Mouse (Mus musculus) testis, postnatal 10 days (tissue): ENCODE measurements around the gene Cyp2s1.
"Not testable (repeated sequence)": the region's sequence is repeated elsewhere in the genome, so short reads cannot be mapped to it uniquely, and the experiment has no call there.

Experiments used
- DNase-seq: peaks from one replicate; pipeline ENCODE4 v3.0.0; 2021; ENCODE audit warnings: low spot score

The Cyp2s1 gene

DNA sequence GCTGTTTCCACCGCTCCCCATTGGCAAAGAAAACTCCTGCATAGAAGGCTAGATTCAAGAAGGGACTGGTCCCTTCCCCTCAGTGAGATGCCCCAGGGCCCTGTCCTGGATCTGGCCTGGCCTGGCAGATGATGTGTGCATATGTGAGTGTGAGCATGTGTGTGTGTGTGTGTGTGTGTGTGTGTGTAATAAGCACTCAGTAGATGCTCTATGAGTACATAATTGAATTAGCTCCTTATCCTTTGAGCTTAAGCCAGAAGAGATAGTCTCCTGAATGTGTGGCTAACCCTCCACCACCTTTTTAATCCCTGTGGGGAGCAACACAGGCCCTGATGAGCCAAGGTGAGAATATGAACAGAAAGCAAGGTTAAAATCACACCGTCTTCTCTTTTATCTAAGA is 5.0 kb downstream of the Cyp2s1 start:
- DNase-seq, result no peak

DNA sequence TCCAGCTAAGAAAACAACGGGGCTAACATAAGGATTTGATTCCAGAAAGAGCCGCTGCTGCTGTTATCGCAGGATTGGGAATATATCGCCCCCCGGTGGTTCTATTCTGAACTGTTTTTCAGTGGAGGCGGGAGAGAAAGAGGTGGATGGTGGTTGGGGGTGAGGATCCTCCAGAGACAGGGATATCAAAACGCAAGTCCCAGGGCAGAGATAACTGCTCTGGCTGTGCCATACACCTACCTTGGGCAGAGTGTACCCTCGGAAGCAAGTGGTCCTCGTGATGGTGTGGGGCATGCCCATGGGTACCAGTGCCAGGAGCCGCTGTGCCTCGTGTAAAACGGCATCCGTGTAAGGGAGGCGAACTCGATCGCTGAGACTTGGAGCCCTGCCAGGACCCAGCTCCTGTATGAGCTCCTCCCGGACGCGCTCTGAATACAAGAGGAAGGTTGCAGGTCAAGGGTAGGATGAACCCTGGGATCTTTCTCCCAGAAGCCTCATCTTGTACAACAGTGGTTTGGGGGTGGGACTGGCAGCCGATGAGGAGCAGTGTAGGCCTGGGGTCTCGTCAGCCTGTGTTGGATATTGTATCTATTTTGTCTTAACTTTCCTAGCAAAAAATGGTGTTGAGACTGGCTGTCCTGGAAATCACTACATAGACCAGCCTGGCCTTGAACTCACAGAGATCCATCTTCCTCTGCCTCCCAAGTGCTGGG is 10.9 kb downstream of the Cyp2s1 start:
- DNase-seq, result peak; percentile 88

DNA sequence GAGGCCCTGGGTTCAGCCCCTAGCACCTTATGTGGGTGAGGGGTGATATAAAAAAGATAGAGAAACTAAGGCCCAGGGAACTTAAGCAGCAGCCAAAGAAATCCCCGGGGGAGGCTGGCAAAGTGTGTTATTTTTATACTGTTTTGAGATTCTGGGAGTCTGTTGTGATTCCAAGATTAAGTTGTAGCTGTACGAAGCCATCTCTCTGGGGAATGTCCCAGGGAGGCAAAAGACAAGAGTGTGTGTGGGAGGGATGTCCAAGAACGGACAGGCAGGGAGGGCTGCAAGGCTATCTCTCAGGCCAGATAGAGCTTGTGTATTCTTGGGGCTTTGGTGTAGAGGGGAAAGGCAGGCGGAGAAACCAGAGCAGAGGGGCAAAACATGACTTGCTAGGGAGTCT is 11.9 kb downstream of the Cyp2s1 start:
- DNase-seq, result peak; percentile 52

DNA sequence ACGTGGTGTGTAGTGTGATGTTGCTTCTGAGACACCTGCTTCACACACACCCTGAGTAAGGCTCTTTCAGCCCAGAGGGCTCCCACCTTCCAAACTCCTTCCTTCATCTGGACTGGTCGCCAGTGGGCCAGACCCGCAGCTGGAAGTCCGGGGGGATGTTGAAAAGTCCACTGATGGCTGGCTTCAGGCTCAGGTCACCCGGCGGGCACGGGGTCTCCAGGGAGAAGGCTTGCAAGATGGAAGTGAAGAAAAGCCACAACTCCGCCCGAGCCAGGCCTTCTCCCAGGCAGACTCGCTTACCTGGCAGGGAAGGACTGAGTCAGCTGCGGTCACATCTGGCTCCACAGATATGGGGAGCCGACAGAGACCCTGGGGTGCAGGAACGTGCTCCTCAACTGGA is 13.3 kb downstream of the Cyp2s1 start:
- peak; percentile 53 for DNase-seq

DNA sequence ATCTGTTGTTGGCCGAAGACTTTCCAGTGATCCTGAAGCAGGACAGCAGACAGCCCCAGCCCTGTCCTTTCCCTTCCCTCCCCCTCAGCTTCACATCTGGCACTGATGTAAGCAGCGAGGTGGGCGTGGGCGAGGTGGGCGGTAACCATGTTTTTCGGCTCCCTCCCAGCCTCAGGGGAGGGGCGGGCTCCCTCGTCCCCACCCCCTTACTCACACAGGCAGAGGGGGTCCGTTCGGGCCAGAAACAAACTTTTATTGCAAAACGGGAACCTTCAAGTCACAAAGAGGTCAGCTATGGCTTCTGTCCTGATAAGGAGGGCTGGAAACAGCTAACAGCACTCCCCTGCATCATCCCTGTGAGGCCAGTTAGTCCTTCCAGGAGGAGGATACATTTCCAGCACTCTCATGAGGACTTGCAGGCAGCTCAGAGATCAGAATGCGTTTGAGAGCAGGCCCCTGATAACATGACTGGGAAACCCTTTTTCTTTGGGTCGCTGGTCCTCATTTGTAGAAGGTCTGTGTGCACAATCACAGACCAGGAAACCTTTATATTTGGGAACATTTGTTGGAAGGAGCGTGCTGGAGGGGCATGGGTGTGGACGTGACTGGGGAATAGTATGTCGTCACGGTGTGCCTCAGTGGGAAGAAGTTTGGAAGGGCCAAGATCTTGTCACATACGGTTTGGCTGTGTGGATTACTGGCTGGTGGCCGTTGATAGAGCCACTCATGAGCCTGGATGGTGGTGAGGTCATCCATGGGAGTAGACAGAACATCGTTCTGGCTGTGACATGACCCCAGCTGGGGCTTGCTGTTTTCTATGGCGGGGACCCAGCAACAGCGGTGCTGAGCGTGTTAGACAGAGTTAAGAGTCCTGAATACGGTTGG is 14.2 kb downstream of the Cyp2s1 start:
- DNase-seq, result peak; percentile 93

DNA sequence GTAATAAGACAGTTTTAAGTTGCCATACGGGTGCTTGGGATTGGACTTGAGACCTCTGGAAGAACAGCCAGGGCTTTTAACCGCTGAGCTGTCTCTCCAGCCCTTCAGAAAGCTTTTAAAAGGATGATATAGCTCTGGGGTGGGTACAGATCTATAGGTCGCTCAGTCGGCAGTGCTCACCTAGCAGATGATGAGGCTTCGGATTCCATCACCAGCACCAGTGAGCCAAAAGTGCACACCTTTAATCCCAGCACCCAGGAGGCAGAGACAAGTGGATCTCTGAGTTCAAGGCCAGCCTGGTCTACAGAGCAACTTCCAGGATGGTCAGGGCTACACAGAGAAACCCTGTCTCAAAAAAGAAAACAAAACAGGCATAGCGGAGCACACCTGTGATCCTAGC is 15.7 kb downstream of the Cyp2s1 start:
- DNase-seq, result no peak

DNA sequence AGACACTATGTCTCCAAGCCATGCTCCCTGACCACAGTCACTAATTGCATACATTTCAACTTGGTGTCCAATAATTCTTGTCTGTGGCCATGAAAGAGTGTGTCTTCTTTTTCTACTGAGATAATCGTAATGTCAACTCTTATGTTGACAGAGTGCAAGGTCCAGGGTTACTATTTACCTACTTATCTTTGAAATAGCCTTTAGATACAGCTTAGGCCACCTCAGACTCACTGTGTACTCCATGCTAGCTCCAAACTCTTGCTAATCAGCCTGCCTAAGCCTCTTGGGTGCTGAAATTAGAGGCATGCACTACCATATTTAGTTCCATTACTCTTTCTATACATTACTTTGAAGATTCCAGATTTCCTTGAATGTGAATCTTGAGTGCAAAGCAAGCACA is 17.3 kb downstream of the Cyp2s1 start:
- no peak for DNase-seq

DNA sequence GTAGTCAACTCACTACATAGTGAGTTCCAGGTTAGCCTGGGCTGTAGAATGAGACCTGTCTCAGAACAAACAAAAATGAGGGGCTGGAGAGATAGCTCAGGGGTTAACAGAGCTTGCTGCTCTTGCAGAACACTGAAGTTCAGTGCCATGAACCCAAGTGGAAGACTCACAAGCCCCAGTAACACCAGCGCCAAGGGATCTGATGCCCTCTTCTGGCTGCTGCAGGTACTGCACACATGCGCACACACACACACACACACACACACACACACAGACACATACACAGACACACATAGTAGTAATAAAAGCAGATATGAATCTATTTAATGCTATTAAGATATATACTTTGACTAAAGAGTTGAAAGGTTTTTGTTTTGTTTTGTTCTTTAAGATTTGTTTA is 18.2 kb downstream of the Cyp2s1 start:
- DNase-seq, result no peak

DNA sequence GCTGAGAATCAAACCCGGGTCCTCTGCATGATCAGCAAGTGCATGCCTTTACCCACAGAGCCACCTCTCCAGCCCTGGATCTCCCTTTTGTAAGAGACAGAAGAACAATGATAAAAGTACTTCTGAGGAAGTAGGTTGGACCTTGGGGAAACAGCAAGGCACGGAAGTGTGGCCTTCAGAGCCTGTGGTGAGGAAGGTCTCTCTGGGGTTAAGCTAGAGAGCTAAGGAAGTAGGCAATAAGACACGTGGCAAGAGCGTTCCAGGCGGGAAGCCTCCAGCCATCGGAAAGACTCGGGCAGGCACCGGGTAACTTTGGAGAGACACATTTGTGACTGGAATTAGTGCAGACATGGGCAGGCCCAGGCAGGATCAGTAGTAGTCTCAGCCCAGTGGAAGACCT is 21.9 kb downstream of the Cyp2s1 start:
- DNase-seq, result no peak

DNA sequence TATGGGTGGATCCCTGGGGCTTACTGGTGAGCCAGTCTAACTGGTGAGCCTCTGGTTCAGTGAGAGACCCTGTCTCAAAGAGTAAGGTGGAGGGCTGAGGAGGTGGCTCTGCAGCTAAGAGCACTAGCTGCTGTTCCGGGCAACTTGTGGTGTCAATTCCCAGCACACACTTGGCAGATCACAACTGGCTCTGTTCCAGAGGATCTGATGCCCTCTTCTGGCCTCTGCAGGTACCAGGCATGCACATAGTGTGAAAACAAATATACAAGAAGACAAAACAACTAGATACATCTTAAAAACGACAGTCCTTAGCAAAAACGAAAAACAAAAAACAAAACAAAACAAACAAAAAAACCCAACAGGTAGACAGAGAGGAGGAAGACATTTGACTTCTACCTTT is 23.0 kb downstream of the Cyp2s1 start:
- peak; percentile 69 for DNase-seq

DNA sequence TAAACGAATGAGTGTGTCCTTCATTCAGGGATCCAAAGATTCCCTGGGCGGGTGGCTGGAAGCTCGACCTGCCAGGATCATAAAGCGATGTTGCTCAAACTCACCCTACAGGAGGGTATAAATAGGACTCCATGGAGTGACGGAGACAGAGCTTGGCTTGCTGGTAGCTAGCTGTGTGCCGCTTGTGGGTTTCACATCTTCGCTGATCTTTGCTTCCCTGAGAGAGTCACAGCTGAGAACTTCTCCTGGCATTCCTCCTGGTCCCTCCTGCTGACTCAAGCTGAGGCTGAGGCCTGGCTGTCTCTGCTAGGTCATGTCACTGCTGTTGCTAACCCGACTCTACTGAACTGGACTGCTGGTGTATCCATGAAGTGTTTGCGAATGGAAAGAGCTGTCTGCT is 23.7 kb downstream of the Cyp2s1 start:
- DNase-seq, result not testable (repeated sequence)

DNA sequence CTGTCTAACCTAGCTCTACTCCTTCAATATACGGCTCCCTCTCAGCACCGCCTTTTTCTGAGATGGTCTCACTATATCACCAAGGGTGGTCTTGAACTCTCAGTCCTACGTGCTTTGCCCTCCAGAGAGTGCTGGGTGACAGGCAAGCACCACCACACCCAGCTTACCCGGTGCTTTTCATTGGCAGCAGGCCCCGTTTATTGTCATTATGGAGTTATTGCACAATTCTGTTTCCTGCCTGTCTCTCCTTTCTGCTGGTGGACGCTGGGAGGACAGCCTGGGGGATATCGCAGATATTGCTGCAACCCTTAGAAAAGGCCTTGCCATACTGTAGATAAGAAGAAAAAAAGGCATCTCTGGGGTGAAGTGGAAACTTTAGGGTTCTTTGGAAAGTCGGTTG is 26.1 kb downstream of the Cyp2s1 start:
- DNase-seq, result no peak

DNA sequence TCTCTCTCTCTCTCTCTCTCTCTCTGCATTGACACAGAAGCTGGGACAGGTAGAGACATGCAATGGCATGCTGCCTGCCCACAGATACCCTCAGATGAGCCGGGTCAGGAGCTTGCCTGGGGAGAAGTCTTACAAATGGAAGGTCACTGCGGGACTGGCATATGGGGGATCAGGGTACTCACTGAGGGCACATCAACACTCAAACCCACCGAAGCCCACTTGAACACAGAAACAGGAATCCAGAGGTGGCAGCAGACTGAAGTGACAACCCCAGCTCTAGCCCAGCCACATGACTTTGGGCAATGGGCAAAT is 27.6 kb downstream of the Cyp2s1 start:
- DNase-seq, result no peak

DNA sequence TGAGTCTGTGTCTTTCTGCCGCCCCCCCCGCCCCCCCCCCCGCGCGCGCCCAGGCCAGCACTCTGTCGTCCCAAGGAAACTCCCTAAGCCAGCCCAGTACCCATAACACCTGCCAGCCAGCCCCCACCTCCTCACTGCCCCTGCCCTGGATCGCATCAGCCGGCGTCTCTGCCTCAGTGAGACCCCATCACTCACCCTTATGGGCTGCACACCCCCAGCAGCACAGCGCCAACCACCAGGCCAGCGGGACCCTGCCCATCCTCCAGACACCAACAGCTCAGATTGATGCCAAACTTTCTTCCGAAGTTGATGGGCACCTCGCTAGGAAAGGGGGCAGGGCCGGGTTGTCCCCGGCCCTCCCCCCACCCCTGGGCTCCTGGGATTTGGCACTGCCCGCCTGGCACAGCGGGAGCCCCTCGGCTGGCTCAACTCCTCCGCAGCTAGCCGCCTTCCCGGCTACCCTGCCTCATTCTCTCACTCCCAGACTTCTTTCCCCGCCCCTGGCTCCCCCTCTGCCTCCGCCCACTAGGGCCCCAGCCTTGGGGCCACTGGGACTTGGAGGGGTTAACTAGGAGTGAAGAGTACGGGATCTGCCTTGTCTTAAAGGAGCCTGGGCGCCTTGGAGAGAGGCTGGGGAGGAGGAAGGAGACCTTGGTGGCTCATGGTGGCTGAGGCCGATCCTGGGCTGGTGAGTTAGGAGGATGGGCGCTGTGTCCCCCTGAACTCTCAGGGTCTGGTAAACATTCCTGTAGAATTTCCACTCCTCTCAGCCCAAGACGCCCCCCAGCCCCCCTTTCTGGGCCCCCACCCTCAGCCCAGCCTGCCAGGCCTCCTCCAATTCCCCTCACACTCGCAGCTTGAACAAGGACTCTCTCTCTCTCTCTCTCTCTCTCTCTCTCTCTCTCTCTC is 28.2 kb downstream of the Cyp2s1 start, which contains the start of gene Axl:
Gene Axl, minus strand, starts transcription at position 486 of the 909 bp plus-strand sequence.
- DNase-seq, result peak; percentile 89

DNA sequence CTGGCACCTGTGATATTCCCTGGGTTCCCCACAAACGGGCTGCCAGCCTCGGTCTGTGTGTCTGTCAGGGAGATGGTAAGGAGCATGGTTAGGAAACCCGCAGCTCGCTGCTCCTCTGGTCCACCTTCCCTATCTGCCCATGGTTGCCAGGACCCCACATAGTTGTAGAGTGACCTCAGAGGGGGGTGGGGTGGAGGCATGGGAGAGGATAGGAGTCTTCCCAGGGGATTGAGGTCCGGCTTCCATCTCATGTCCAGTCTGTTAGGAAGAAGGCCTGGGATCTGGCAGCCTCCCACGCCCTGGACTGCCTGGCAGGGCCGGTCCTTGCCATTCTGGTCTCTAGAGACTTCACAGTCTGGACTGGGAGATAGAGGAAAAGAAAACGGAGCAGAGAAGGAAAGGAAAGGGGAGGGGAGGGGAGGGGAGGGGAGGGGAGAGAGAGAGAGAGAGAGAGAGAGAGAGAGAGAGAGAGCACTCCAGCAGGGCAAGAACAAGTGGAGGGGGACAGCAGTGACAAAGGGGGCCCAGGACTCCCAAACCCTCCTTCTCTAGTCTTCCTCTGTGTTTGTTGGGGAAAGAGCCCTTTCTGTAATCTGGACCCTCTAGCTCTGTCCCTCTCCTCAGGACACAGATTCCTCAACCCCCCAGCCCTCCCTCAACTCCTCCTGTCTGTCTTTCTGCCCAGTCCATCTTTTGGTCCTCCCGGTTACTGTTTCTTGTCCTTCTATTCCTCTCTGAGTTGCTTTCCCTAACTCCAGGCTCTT is 29.1 kb downstream of the Cyp2s1 start:
- peak; percentile 67 for DNase-seq

DNA sequence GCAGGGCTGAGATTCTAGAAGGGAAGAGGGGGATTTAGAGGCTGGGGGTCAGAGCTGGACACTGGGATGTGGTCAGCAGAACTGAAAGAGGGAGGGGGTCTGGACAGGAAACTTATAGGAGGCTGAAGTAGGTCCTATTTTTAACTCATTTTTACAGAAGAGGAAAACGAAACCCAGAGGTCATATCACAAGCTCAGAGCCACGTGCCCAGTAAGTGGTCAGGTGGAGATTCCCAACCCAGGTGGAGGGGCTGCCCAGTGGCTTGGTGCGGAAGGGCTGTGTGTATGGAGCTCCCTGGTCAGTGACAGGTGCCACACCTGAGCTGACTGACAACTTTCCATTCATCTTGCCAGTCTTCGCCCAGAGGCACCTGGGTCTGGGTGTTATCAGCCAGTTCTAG is 29.7 kb downstream of the Cyp2s1 start:
- no peak for DNase-seq

DNA sequence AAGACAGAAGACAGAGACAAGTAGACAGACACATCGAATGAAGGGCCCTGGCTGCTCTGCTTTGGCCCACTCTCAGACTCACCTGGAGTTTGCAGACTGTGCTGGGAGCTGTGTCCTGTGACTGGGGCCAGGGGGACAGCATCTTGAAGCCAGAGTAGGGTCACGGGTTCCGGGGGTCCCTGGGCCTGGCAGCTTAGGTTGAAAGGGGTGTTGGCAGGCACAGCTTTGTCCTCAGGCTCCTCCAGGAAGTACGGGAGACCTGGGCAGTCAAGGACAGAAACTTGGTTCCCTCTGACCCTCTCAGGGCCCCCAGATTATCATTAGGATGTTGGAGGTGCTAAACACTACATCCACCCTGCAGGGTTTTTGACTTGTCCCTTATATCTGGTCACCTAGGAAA is 31.0 kb downstream of the Cyp2s1 start:
- no peak for DNase-seq

DNA sequence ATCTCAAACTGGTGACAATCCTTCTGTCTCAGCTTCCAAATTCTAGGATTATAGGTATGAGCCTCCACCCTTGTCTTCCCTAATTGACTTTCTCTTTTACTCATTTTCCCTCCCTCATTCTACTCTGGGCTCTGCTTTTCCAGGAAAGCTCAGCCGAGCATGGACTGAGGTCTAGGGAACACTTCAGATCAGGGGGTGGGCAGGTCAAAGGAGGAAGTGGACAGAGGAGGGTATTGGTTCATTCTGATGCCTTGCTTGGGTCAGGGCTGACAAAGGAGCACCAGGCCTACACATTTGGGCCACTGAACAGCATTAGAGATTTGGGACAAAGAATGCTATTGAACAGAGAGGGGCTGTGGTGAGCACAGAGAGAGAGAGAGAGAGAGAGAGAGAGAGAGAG is 31.9 kb downstream of the Cyp2s1 start:
- DNase-seq, result no peak

DNA sequence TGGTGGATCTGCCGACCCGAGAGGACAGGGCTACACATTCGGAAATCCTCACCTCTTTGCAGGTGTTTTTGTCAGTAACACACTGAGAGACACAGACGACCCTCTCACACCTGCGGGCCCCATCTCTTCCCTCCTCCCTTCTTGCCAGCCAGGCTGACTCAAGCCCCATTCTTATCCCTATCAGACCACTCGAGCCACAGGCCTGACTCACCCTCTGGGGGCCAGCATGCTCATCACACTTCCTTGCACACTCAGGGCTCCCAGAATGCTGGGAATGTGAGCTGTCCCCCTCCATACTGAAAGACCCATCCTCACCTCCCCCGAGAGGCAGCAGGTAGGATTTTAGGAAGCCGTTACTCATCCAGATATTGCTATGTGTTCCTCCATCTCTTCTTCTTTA is 33.0 kb downstream of the Cyp2s1 start:
- DNase-seq, result no peak

DNA sequence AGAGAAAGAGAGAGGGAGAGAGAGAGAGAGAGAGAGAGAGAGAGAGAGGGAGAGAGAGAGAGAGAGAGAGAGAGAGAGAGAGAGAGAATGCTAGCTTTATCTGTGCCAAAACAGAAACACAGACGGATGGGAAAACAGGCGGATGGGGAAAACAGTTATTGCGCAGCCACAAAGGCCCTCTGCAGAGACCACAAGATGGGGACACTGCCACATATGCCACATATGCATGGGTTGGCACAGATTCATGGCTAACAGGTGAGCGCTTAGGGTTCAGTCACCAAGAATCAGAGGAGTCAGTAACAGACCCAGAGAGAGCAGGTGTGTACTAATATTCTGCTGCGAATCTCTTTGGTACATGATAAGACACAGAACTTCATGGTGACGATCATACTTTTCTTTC is 34.0 kb downstream of the Cyp2s1 start:
- DNase-seq, result no peak

DNA sequence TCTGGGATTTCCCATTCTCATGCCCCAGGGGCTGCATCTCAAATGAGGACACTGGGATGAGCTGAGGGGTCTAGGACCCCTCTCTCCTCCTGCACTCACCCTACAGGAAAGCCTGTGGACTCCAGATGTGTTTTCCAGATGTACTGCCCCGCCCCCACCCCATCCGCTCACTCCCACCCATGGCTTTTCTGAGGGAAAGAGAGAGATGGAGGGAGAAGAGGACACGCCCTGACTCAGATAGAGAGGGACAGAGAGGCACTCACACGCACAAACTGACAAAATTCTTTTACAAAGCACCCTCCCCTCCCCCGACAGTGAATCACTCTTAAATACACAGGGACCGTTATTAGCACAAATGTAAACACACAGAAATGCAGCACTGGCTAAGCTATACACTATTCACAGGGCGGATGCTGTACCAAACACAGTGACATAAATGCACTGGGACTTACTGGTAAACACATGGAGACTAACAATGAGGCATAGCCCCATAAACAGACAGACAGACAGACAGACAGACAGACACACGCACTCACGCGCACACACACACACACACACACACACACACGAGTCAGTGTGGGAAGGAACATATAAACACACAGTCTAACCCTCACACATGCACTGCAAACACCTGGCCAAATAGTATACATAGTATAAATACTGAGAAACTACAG is 34.6 kb downstream of the Cyp2s1 start:
- DNase-seq, result no peak
